Mouse (Mus musculus): ENCODE data around the gene Smim24. TPM values are rescaled to one million over a fixed set of nuclear protein-coding genes. Genes with fewer than 3 reads are reported as not detected.

Gene Smim24
- polyA plus RNA-seq, 1 experiment from 2014 or later = 2.3 TPM

- Histone ChIP-seq H3K4me2 (peak overlapping the region; percentile 52), H3K27me3 (ENCODE audit: control insufficient read depth, insufficient read depth, low read length) (peaks cover 11% of the 10 kb centered on the region), H3K9ac (ENCODE audit: low read length) (peak overlapping the region; percentile 57), H3K4me1 (ENCODE audit: control insufficient read depth, insufficient read depth, low read length) (peaks cover 50% of the 10 kb centered on the region), H3K36me3 (ENCODE audit: control insufficient read depth, insufficient read depth, low read length) (peaks cover 13% of the 10 kb centered on the region), H3K9me3 (ENCODE audit: control insufficient read depth, low read length) (no peaks in the 10 kb centered on the region), H3K4me3 (ENCODE audit: low read depth, low read length) (peak overlapping the region; percentile 28), H3K27ac (ENCODE audit: low read depth, low read length) (no peak overlapping the region; the same call in 1 of the 2 replicates)
- ATAC-seq (ENCODE audit: low FRiP score) (no peak), DNase-seq (ENCODE audit: low spot score, missing footprints) (no peak)
- 8% methylated on average over 54 of the region's 54 CpGs for WGBS
Measured at GRCm38 (mm10) chr10:81363436-81364346, 29.2 kb upstream of the Smim24 start.

- Histone ChIP-seq H3K4me2 (peak overlapping the region; percentile 52), H3K36me3 (ENCODE audit: control insufficient read depth, insufficient read depth, low read length) (peaks cover 20% of the 10 kb centered on the region), H3K9ac (ENCODE audit: low read length) (peak overlapping the region; percentile 1; the same call in 1 of the 2 replicates), H3K4me1 (ENCODE audit: control insufficient read depth, insufficient read depth, low read length) (peaks cover 42% of the 10 kb centered on the region), H3K9me3 (ENCODE audit: control insufficient read depth, low read length) (no peaks in the 10 kb centered on the region), H3K4me3 (ENCODE audit: low read depth, low read length) (0 out of 2 replicates have a peak overlapping the region, but pooled peaks have one; percentile 2), H3K27me3 (ENCODE audit: control insufficient read depth, insufficient read depth, low read length) (peaks cover 11% of the 10 kb centered on the region), H3K27ac (ENCODE audit: low read depth, low read length) (no peak overlapping the region)
- peak; percentile 92 for DNase-seq (ENCODE audit: low spot score, missing footprints)
- whole genome bisulfite sequencing = 15% methylated on average over 28 of the region's 28 CpGs
- ATAC-seq (ENCODE audit: low FRiP score) = 0 out of 2 replicates have a peak, but pooled peaks have one; percentile 6
Measured at GRCm38 (mm10) chr10:81364666-81365065, 28.2 kb upstream of the Smim24 start.

- Histone ChIP-seq H3K36me3 (ENCODE audit: control insufficient read depth, insufficient read depth, low read length) (peaks cover 24% of the 10 kb centered on the region), H3K4me1 (ENCODE audit: control insufficient read depth, insufficient read depth, low read length) (peaks cover 42% of the 10 kb centered on the region), H3K27ac (ENCODE audit: low read depth, low read length) (no peak overlapping the region), H3K27me3 (ENCODE audit: control insufficient read depth, insufficient read depth, low read length) (peaks cover 11% of the 10 kb centered on the region), H3K9me3 (ENCODE audit: control insufficient read depth, low read length) (no peaks in the 10 kb centered on the region), H3K9ac (ENCODE audit: low read length) (0 out of 2 replicates have a peak overlapping the region, but pooled peaks have one; percentile 16), H3K4me3 (ENCODE audit: low read depth, low read length) (0 out of 2 replicates have a peak overlapping the region, but pooled peaks have one; percentile 2), H3K4me2 (peak overlapping the region; percentile 52; the same call in 1 of the 2 replicates)
- ATAC-seq (ENCODE audit: low FRiP score) = peak; percentile 36
- no peak for DNase-seq (ENCODE audit: low spot score, missing footprints)
- WGBS = 38% methylated on average over 4 of the region's 4 CpGs
Measured at GRCm38 (mm10) chr10:81365073-81365472, 27.8 kb upstream of the Smim24 start.

GRCm38 (mm10) chr10:81365672-81366476, 27.0 kb upstream of the Smim24 start, which contains the start of gene 4930404N11Rik:
Gene 4930404N11Rik (minus strand): TSS chr10:81365816.
- Histone ChIP-seq H3K4me1 (ENCODE audit: control insufficient read depth, insufficient read depth, low read length) (peaks cover 38% of the 10 kb centered on the region), H3K9ac (ENCODE audit: low read length) (peak within 1 kb of the TSS; percentile 20; the same call in 1 of the 2 replicates), H3K4me2 (peak within 1 kb of the TSS; percentile 52), H3K36me3 (ENCODE audit: control insufficient read depth, insufficient read depth, low read length) (peaks cover 30% of the 10 kb centered on the region), H3K4me3 (ENCODE audit: low read depth, low read length) (0 out of 2 replicates have a peak within 1 kb of the TSS, but pooled peaks have one; percentile 2), H3K9me3 (ENCODE audit: control insufficient read depth, low read length) (no peaks in the 10 kb centered on the region), H3K27me3 (ENCODE audit: control insufficient read depth, insufficient read depth, low read length) (peaks cover 11% of the 10 kb centered on the region), H3K27ac (ENCODE audit: low read depth, low read length) (no peak within 1 kb of the TSS; the same call in 1 of the 2 replicates)
- ATAC-seq (ENCODE audit: low FRiP score) (peak; percentile 71), DNase-seq (ENCODE audit: low spot score, missing footprints) (peak; percentile 95)
- 17% methylated on average over 12 of the region's 12 CpGs for WGBS

GRCm38 (mm10) chr10:81366477-81367206, 26.2 kb upstream of the Smim24 start:
- Histone ChIP-seq H3K4me1 (ENCODE audit: control insufficient read depth, insufficient read depth, low read length) (peaks cover 36% of the 10 kb centered on the region), H3K27me3 (ENCODE audit: control insufficient read depth, insufficient read depth, low read length) (peaks cover 11% of the 10 kb centered on the region), H3K9ac (ENCODE audit: low read length) (0 out of 2 replicates have a peak overlapping the region, but pooled peaks have one; percentile 20), H3K4me3 (ENCODE audit: low read depth, low read length) (no peak overlapping the region), H3K4me2 (no peak overlapping the region), H3K9me3 (ENCODE audit: control insufficient read depth, low read length) (no peaks in the 10 kb centered on the region), H3K27ac (ENCODE audit: low read depth, low read length) (peak overlapping the region; percentile 9; the same call in 1 of the 2 replicates), H3K36me3 (ENCODE audit: control insufficient read depth, insufficient read depth, low read length) (peaks cover 30% of the 10 kb centered on the region)
- DNase-seq (ENCODE audit: low spot score, missing footprints) (peak; percentile 80), ATAC-seq (ENCODE audit: low FRiP score) (no peak)
- WGBS = 78% methylated on average over 6 of the region's 6 CpGs

- Histone ChIP-seq H3K9ac (ENCODE audit: low read length) (no peak overlapping the region), H3K36me3 (ENCODE audit: control insufficient read depth, insufficient read depth, low read length) (peaks cover 30% of the 10 kb centered on the region), H3K4me2 (no peak overlapping the region), H3K27me3 (ENCODE audit: control insufficient read depth, insufficient read depth, low read length) (peaks cover 11% of the 10 kb centered on the region), H3K27ac (ENCODE audit: low read depth, low read length) (0 out of 2 replicates have a peak overlapping the region, but pooled peaks have one; percentile 9), H3K4me3 (ENCODE audit: low read depth, low read length) (no peak overlapping the region), H3K4me1 (ENCODE audit: control insufficient read depth, insufficient read depth, low read length) (peaks cover 36% of the 10 kb centered on the region), H3K9me3 (ENCODE audit: control insufficient read depth, low read length) (no peaks in the 10 kb centered on the region)
- ATAC-seq (ENCODE audit: low FRiP score) = no peak
- WGBS = 87% methylated on average over 6 of the region's 6 CpGs
- DNase-seq (ENCODE audit: low spot score, missing footprints) = peak; percentile 85
Measured at GRCm38 (mm10) chr10:81367207-81367495, 25.7 kb upstream of the Smim24 start.

GRCm38 (mm10) chr10:81375322-81375721, 17.5 kb upstream of the Smim24 start:
- Histone ChIP-seq H3K9ac (ENCODE audit: low read length) (no peak overlapping the region), H3K9me3 (ENCODE audit: control insufficient read depth, low read length) (no peaks in the 10 kb centered on the region), H3K36me3 (ENCODE audit: control insufficient read depth, insufficient read depth, low read length) (peaks cover 11% of the 10 kb centered on the region), H3K27ac (ENCODE audit: low read depth, low read length) (no peak overlapping the region), H3K27me3 (ENCODE audit: control insufficient read depth, insufficient read depth, low read length) (no peaks in the 10 kb centered on the region), H3K4me3 (ENCODE audit: low read depth, low read length) (no peak overlapping the region; the same call in 1 of the 2 replicates), H3K4me2 (no peak overlapping the region), H3K4me1 (ENCODE audit: control insufficient read depth, insufficient read depth, low read length) (peaks cover 18% of the 10 kb centered on the region)
- WGBS = 90% methylated on average over 10 of the region's 10 CpGs
- DNase-seq (ENCODE audit: low spot score, missing footprints) (no peak), ATAC-seq (ENCODE audit: low FRiP score) (no peak)

- H3K4me2 ChIP-seq = peak overlapping the region; percentile 88
- peaks cover 6% of the 10 kb centered on the region for H3K36me3 ChIP-seq (ENCODE audit: control insufficient read depth, insufficient read depth, low read length)
- peaks cover 18% of the 10 kb centered on the region for H3K4me1 ChIP-seq (ENCODE audit: control insufficient read depth, insufficient read depth, low read length)
- no peak for DNase-seq (ENCODE audit: low spot score, missing footprints)
- no peaks in the 10 kb centered on the region for H3K9me3 ChIP-seq (ENCODE audit: control insufficient read depth, low read length)
- 41% methylated on average over 6 of the region's 6 CpGs for WGBS
- peak overlapping the region; percentile 2 for H3K9ac ChIP-seq (ENCODE audit: low read length)
- no peak overlapping the region for H3K27ac ChIP-seq (ENCODE audit: low read depth, low read length)
- H3K27me3 ChIP-seq (ENCODE audit: control insufficient read depth, insufficient read depth, low read length) = no peaks in the 10 kb centered on the region
- peak overlapping the region; percentile 86 for H3K4me3 ChIP-seq (ENCODE audit: low read depth, low read length)
- ATAC-seq (ENCODE audit: low FRiP score) = no peak
Measured at GRCm38 (mm10) chr10:81376561-81377361, 16.1 kb upstream of the Smim24 start.

All from midbrain, embryonic 11.5 days (tissue).